Mouse (Mus musculus) megakaryocyte, adult 5-6 weeks (primary cell): Measurements from ENCODE around the gene Fbxw11. TPM values are rescaled to one million over a fixed set of nuclear protein-coding genes. Genes with fewer than 3 reads are reported as not detected.

Experiments used
- ATAC-seq: 2 replicates; pipeline ENCODE4 v1.8.0; 2016; ENCODE audit warnings: mild to moderate bottlenecking, inconsistent platforms; ENCODE audit not compliant: poor library complexity, severe bottlenecking
- total RNA-seq, 2 experiments: library from RNA; stranded (forward) in 1 of 2; stranded (reverse) in 1 of 2; fragments of 153-499, 151-499 nt in 1 of 2; fragments of 221-1000, 200-1000 nt in 1 of 2; gene quantifications; 2 replicates each; pipeline versions ENCODE4 v1.2.3 to v1.2.4; 2015 to 2017

The Fbxw11 gene
- total RNA-seq, 2 experiments from 2014 or later, result 30.0 to 47.0 TPM

GRCm38 (mm10) chr11:32745466-32745865, 102.9 kb downstream of the Fbxw11 start:
- ATAC-seq, result no peak

GRCm38 (mm10) chr11:32746036-32746435, 103.5 kb downstream of the Fbxw11 start:
- no peak for ATAC-seq

- no peak for ATAC-seq
Observed at GRCm38 (mm10) chr11:32746475-32746874, 104.0 kb downstream of the Fbxw11 start.

- no peak for ATAC-seq
Observed at GRCm38 (mm10) chr11:32748800-32749199, 106.3 kb downstream of the Fbxw11 start.

GRCm38 (mm10) chr11:32751863-32752594, 109.5 kb downstream of the Fbxw11 start:
- no peak for ATAC-seq

GRCm38 (mm10) chr11:32752595-32752885, 110.0 kb downstream of the Fbxw11 start:
- ATAC-seq, result no peak

GRCm38 (mm10) chr11:32753358-32753757, 110.8 kb downstream of the Fbxw11 start:
- ATAC-seq, result no peak

GRCm38 (mm10) chr11:32762773-32763172, 120.2 kb downstream of the Fbxw11 start:
- ATAC-seq, result no peak

GRCm38 (mm10) chr11:32767496-32768230, 125.1 kb downstream of the Fbxw11 start:
- ATAC-seq, result no peak

- no peak for ATAC-seq
Observed at GRCm38 (mm10) chr11:32768642-32769343, 126.3 kb downstream of the Fbxw11 start.

- ATAC-seq, result no peak
Observed at GRCm38 (mm10) chr11:32780747-32781536, 138.4 kb downstream of the Fbxw11 start.

- no peak for ATAC-seq
Observed at GRCm38 (mm10) chr11:32781633-32782404, 139.3 kb downstream of the Fbxw11 start.

- no peak for ATAC-seq
Observed at GRCm38 (mm10) chr11:32782724-32783123, 140.2 kb downstream of the Fbxw11 start.

- ATAC-seq, result no peak
Observed at GRCm38 (mm10) chr11:32785591-32786147, 143.1 kb downstream of the Fbxw11 start.

GRCm38 (mm10) chr11:32786201-32786600, 143.7 kb downstream of the Fbxw11 start:
- no peak for ATAC-seq

GRCm38 (mm10) chr11:32794759-32795445, 152.4 kb downstream of the Fbxw11 start:
- no peak for ATAC-seq
